Mouse (Mus musculus): ENCODE results near the gene Hjurp.

Gene Hjurp

DNA sequence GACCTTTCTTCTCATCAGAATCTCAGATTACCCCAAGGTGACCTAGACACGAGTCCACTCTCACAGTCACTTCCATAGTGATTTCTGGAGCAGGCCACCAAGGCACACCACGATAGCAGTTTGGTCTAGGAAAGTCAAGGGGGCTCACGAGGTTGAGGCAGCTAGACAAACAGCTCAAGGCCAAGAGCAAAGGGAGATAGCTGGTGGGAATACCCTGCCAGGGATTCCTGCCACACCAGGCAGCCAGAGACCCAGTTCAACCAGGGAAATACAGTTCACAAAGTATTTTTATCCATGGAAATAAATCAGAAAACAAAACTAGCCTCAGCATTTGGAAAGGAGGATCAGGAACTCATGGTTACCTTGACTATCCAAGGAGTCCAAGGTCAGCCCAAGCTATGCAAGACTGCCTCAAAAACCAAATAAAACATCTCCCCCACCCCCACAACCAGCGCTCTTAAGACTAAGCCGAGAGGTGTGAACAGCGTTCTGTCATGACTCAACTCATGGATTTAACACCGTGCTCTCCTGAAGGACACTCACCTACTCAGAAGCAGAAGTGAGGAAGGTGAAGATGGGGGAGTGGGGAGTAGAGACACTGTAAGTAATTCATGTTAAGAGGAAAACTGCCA lies 13.1 kb downstream of the Hjurp start:
- intact Hi-C loops (cut with DNase I), result no loop called here

GRCm38 (mm10) chr1:88263778-88264177 lies 13.7 kb downstream of the Hjurp start:
- intact Hi-C loops (cut with DNase I), result no loop called here

DNA sequence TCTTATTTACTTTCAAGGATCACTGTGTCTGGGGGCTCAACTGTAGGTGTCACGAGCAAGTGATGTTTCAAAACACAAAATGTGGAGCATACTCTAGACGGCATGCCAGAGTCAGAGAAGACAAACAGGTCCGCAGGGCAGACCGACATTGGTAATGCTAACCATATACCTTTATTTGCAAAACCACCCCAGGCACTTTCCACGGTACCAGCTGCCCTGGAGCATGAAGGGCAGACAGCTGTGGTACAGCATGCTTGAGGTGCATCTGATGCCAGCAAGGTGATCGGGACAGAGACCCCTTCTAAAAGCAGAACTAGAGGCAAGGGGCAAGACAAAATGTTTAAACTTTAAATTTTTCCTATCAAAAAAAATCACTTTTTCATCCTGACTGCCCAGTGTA lies 14.5 kb downstream of the Hjurp start:
- intact Hi-C loops (cut with DNase I), result no loop called here

DNA sequence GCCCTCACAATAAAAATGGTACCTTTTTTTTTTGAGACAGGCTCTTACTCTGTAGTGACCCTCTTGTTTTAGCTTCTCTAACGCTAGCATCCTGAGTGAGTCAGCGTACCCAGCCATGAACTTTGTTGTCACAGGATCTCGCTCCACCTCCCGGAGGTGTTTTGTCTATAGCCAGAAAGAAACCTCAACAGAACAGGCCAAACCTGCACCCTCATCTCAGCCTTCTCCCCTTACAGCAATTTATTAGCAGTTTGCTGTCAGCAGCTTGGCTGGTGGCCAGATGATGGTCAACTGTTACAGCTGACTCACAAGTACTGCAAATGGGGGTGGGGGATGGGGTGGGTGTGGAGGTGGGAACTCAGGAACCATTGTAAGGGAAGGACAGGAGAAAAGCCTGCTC lies 15.2 kb downstream of the Hjurp start:
- intact Hi-C loops (cut with DNase I), result no loop called here

DNA sequence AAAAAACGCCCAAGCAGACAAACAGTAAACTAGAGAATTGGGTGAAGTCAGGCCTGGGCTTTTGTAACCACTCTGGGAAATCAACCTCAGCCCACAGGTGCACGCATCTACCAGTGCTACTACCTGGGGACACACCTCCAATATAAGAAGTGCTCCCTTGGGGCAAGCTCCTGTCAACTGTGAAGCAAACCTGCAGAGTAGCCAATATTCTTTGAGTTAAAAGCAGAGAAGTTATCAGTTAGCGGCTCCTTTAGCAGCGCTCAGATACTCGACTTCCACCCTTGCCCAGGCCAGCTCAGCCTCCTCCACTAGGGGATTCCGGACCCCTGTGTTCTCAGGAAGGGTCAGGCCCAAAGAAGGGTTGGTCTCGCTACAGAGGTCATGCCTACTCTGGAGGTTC lies 15.7 kb downstream of the Hjurp start:
- intact Hi-C loops (cut with DNase I), result no loop called here

GRCm38 (mm10) chr1:88260604-88261377 lies 16.6 kb downstream of the Hjurp start:
- intact Hi-C loops (cut with DNase I), result no loop called here

- intact Hi-C loops (cut with DNase I), result no loop called here
Measured at GRCm38 (mm10) chr1:88260114-88260513, 17.3 kb downstream of the Hjurp start.

DNA sequence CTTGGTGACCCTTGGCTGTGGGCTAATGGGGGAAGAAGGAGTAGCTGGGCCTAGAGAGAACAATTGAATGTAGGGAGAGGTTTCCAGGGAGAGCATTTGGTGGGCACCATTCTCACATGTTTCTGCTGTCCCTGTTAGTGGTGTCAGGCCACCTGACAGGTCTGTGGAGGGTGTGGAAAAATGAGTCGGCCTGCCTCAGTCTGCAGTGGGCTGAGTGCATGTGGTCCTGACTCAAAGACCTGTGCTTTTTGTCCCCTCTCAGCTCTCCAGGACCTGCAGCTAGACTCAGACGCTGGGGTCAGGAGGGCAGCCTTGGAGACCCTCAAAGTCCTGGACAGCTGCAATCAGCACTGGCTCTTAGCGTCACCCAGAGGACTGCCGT lies 17.8 kb downstream of the Hjurp start:
- intact Hi-C loops (cut with DNase I), result no loop called here

DNA sequence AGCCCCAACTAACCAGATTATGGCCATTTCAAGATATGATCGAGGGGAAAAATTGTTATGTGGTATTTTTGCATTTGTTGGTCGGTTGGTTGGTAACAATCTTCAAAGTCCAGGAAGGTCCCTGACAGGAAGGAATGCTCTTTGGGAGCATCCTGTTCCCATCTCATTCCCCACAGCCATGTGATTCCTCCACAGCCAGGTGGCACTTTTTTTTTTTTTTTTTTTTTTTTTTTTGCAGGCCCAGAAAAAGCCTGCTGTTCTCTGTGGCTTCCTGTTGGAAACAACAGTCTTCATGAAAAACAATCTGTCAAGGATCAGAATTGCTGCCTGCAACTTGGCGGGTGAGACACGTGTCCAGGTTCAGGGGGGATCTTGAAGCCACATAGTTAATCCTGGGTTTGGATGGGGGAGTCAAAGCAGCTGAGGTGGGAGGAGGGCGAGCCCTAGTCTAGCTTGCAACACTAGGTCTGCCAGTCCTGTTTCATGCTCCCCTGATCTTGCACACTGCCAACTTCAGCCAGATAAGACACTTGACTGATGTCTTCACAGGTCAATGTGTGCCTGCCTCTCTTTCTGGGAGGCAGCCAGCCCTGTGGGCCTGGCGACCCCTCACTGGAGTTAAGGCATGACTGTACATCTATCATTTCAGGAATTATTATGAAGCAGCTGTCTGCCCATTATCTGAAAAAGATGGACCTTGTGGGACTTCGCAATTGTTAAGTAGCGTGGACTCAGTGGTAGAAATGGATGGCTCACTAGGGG lies 18.4 kb downstream of the Hjurp start:
- intact Hi-C loops (cut with DNase I), result no loop called here

DNA sequence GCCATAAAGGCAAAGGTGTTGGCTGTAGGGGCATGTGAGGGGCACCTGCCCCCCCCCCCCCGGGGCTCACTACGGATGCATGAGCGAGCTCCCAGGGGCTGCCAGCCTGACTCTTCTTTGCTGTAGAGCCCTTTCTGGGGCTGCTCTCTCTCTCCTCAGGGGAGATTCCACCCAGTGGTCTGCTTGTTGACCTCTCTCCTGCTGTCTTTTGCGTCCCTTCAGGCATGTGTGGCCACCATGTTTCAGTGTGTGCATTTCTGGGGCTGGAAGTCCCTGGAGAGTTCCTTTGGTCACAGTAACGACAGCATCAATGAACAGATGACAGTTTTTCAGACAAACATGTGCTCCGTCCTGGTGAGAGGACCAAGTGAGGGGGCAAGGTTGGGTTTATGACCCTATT lies 19.1 kb downstream of the Hjurp start:
- intact Hi-C loops (cut with DNase I), result no loop called here

DNA sequence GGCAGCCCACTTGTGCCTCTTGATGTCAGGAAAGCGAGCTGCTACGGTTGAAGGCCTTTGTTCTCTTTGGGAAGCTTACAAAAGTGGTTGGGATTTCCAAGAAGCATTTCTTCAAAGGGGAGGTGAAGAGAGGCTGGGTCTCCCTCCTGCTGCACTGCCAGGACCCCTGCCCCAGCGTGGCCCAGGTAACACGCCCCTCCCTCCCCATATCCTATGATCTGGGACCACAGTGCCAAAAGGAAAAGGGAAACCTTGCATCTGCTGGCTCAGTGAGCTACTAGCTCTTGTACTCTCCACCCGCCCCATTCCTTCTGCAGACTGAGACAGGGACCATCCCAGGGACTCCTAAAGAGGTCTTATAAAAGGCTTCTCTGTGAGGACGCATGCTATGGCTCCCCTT lies 19.8 kb downstream of the Hjurp start:
- intact Hi-C loops (cut with DNase I), result no loop called here

GRCm38 (mm10) chr1:88256886-88257663 lies 20.4 kb downstream of the Hjurp start:
- intact Hi-C loops (cut with DNase I), result no loop called here

- intact Hi-C loops (cut with DNase I), result no loop called here
Measured at GRCm38 (mm10) chr1:88255989-88256754, 21.3 kb downstream of the Hjurp start.

- intact Hi-C loops (cut with DNase I), result no loop called here
Measured at GRCm38 (mm10) chr1:88255466-88255857, 22.0 kb downstream of the Hjurp start.

DNA sequence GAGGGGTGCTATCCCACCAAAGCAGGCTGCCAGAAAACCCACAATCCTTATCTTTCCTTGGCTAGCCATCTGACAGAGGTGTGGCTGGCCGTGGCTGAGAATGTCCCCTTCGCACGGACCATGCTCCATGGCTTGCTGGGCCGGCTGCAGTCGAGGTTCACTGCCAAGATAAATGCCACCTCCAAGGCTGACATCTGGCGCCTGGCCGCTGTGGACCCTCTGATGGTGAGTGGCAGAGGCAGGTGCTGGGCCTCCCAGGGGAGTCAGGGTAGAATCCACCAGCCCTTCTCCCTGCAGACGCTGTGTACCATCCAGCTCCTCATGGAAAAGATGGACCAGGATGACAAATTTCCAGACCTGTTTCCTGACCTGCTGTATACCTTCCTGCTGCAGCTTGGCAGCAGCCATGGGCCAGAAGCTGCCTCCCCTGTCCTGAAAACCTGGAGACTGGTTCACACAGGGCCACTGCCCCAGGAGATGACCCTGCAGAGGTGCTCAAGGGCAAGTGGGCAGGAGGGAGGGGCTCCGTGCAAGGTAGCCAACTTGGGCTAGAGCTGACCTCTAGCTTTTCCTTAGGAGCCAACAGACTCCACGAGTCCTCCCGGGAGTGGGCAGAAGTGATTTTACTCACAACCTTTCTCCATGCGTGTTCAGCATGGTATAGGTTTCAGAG lies 22.5 kb downstream of the Hjurp start:
- intact Hi-C loops (cut with DNase I), result no loop called here

DNA sequence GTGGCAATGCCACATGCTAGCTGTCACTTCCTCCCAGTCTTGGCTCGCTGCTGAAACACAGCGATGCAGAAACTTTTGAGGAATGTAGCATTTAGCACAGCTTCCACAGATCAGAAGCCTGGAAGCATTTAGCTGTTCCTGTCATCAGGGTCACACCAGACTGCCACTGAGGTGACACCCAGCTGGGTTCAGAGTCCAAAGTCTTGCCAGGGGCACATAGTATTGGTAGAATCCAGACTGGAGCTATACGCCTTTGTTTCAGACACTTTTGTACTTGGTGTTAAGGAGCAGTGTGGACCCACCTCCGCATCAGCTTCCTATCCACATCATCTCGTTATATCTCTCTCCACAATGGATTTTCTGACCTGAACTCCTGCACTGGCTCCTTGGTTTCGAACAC lies 23.9 kb downstream of the Hjurp start:
- intact Hi-C loops (cut with DNase I), result no loop called here

DNA sequence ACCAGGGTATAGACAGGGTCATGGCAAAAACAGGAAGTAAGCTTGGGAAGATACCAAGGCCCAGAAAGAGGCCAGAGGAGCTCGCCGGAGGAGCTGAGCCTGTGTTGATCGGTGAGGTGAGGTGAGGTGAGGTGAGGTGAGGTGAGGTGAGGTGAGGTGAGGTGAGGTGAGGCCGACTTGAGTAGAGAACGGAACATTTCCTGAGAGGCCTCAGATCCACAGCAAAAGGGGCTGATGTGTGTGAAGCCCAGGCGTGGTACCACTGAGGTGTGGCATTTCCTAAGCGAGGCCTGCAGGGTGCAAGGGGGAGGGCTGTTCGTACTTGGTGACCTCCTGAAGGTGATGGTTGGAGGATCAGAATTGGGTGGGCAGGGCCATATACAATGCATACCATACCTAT lies 24.3 kb downstream of the Hjurp start:
- intact Hi-C loops (cut with DNase I), result no loop called here

- intact Hi-C loops (cut with DNase I), result no loop called here
Measured at GRCm38 (mm10) chr1:88250023-88250422, 27.4 kb downstream of the Hjurp start.

DNA sequence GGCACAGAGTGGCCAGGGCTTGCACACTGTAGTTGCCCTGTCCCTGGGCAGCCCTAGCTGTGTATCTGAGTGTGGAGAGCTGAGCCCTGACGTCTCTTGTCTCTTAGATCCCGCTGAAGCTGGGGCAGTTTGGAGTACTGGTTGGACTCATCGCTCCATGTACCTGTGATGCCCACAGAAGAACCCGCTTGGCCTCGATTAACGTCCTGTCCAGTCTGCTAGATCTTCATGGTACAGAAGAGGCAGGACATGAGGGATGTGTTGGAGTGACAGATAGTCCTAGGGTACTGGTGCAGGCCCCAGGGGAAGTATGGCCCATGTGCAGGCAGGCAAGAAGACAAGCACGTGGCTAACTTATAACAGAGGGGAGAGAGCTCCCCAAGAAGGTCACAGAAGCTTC lies 27.8 kb downstream of the Hjurp start:
- intact Hi-C loops (cut with DNase I), result no loop called here

DNA sequence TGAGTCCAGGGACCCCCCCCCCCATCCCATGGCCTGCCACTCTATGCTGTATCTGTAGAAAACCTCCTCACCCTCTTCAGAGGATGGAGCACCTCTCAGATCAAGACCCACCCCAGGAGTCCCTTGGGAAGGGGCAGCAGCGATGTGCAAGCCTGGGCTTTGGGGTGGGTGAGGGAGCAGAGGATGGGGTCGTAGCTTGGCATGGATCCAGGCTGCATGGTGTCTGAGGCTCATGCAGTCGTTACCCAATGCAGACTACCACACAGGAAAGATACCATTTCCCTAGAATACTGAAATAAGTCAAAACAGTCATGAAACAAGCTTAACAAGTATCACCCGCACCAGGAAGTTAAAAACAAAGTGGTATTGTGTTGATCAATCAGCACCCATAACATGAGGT lies 28.8 kb downstream of the Hjurp start:
- intact Hi-C loops (cut with DNase I), result no loop called here
